Mouse (Mus musculus): Measurements from ENCODE around the gene Smad6.

- TF ChIP-seq CTCF (IDR thresholded peaks at IDR 0.05; ENCODE audit: extremely low read depth, insufficient read depth, low read length) (no peak), POLR2A (IDR thresholded peaks at IDR 0.05; ENCODE audit: extremely low read depth, insufficient read depth, low read length) (no peak)
Measured at GRCm38 (mm10) chr9:63936256-63936655, 85.6 kb downstream of the Smad6 start.
